Mouse (Mus musculus) erythroblast, embryonic 14.5 days (primary cell): ENCODE measurements around the gene Utp3.

Source experiments
- GATA1 ChIP-seq: IDR thresholded peaks from 2 replicates; pipeline ENCODE4 v1.6.1; 2012; ENCODE audit warnings: low read length, inconsistent platforms, mixed read lengths
- TAL1 ChIP-seq: IDR thresholded peaks from 3 replicates; pipeline ENCODE4 v1.6.1; 2012; ENCODE audit warnings: low read length, inconsistent platforms, mixed read lengths

DNA sequence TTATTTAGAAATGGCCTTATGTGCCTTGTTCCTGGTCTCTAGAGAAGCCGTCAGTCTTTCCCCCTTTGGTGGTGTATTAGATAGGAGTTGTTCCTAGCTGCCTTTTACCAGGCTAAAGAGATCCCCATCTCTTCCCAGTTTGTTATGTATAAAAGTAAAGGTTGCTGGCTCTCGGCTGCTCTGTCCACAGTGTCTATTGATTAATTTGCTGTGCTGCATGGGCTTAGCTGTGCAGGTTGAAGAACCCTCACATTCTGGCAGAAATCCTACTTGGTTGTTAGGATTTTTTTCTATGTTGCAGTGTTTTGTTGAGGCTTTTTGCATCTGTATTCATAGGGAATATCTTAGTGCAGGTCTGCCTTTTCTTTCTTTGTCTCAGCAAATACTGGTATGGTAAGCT is 47.8 kb downstream of the Utp3 start:
- TF ChIP-seq GATA1 = no peak
- no peak for TF ChIP-seq TAL1
